Mouse (Mus musculus) lung, postnatal 14 days (tissue): ENCODE results near the gene Hdac5.

ENCODE experiments used
- DNase-seq: peaks from one replicate; pipeline ENCODE4 v3.0.0; 2021

Gene Hdac5

GRCm38 (mm10) chr11:102236022-102236421, 6.1 kb upstream of the Hdac5 start:
- no peak for DNase-seq

DNA sequence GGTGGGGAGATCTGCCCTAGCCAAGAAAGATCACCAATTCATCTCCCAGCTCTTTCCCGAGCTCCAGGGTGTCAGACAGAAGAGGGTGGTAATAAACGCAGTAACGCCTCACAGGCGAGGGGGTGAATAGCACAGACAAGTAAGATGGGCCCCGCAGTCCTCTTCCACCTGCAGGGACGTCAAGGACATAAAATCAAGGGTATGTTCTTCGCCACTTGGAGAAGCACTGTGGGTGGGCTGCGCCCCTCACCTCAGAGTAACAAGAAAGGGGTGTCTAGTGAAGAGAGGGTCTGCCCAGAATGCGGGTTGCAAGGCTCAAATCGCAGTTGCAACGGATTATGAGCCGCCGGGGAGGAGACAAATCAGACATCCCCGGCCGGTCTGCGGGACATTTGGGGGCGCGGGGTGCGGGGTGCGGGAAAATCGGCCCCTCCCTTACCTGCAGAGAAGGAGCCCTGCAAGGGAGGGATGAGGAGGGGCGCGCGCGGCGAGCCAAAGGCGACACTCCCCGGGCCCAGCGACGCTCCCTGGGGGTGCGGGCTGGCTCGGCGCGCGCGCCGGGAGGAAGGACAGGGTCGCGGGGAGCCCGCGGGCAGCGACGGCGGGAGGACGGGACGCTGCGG, 524 bp downstream of the Hdac5 start:
- no peak for DNase-seq

DNA sequence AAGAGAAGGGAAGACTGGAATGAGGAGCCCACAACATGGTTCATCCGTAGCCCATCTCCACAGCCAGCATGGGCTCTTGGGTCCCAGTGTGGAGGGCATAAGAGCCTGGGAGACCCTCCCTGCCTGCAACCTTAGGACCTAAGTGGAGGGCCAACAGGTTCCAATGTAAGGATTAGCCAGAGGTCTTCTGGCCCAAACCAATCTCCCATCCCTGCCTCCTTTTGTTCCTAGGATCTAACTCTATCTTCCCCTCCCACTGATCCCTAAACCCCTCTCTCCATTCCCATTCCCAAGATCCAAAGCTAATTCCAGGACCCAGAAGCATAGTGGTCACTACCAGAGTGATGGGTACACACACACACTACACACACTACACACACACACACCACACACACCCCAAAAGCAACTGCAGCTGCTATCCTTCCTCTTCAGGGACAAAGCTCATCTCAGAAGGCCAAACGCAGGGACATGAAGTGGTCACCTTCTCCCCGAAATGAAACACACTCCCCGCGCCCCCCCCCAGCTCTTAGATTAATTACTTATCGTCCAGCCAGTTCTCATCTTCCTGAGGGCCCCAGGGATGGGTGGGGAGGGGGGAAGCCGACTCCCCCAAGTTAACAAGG, 1.2 kb downstream of the Hdac5 start:
- no peak for DNase-seq

GRCm38 (mm10) chr11:102228191-102228545, 1.8 kb downstream of the Hdac5 start:
- DNase-seq = no peak

- DNase-seq = no peak
Measured at GRCm38 (mm10) chr11:102227270-102228190, 2.4 kb downstream of the Hdac5 start.

GRCm38 (mm10) chr11:102226067-102226978, 3.6 kb downstream of the Hdac5 start:
- no peak for DNase-seq

DNA sequence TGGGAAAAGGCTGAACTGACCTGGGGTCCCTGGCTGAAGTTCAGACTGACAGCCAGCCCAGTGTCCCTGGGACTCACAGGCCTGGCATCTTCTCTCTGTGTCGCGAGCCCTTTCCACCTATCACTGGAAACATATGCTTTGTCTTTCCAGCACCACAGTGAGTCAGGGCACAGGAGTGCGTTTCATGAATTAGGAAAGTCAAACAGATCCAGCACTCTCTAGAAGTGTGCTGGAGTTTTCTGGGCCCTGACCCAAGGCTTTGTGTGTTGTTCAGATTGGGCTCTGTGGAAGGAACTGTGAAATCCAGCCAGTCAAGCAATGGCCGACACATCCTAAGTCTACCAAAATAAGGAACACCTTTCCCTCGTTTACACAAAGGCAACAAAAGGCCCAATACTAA, 4.7 kb downstream of the Hdac5 start:
- no peak for DNase-seq

GRCm38 (mm10) chr11:102224686-102225085, 5.3 kb downstream of the Hdac5 start:
- DNase-seq = no peak

GRCm38 (mm10) chr11:102223166-102223565, 6.8 kb downstream of the Hdac5 start:
- no peak for DNase-seq

- no peak for DNase-seq
Measured at GRCm38 (mm10) chr11:102221954-102222351, 8.0 kb downstream of the Hdac5 start.

- no peak for DNase-seq
Measured at GRCm38 (mm10) chr11:102221243-102221953, 8.6 kb downstream of the Hdac5 start.

GRCm38 (mm10) chr11:102220451-102220850, 9.5 kb downstream of the Hdac5 start:
- DNase-seq = no peak

- DNase-seq = no peak
Measured at GRCm38 (mm10) chr11:102219994-102220346, 10.0 kb downstream of the Hdac5 start.

DNA sequence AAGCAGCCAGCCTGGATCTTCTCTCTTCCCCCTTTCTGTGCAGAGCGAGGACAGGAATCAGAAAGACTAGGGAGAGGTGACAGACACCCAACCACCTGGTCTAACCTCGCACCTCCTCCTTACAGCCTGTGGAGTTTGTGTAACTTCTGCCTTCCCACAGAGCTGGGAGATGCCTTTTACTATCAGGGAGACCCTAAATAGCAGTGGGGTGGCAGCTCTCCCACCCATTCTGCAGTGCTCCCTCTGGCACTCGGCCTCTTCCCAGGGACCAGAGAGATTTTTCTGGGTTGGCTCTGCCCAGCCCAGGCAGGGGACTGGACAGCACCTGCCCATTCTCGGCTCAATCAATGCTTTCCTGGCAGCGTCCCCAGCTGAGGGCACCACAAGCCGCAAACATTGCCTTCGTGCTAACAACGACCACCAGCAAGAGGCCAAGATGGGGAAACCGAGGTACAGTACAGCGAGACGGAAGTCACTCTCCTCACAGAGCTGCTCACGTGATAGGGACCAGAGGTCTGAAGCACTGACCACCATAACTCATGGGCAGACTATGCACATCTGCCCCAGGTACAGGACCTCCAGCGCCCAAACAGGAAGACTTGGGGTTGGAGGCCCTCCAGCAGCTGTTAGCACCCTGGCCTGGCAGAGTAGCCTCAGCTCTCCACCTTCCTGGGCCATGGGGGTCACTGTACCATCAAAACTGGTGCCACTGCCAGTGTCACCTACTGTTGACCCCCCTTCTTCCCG, 10.5 kb downstream of the Hdac5 start:
- DNase-seq = no peak

DNA sequence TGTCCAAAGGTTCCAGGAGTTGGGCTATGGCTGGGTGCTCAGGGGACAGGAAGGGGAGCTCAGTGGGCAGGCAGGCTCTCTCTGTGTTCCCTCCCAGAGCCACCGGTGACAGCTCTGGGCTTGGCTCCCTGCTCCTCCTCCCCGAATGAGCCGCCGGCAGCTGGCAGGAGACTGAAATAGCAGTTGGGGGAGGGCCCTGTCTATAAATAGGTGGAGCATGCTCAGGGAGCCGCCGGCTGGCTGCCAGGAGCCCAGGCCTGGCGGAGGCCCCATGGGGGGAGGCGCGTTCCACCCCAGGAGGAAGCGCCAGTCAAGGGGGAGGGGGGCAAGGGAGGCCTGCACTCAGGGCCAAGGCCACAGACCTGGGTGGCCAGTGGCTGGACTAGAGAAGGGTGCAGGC, 11.2 kb downstream of the Hdac5 start:
- peak; percentile 97 for DNase-seq

- no peak for DNase-seq
Measured at GRCm38 (mm10) chr11:102217876-102218430, 12.0 kb downstream of the Hdac5 start.

- no peak for DNase-seq
Measured at GRCm38 (mm10) chr11:102217396-102217795, 12.6 kb downstream of the Hdac5 start.

GRCm38 (mm10) chr11:102216886-102217240, 13.1 kb downstream of the Hdac5 start:
- no peak for DNase-seq

GRCm38 (mm10) chr11:102216056-102216885, 13.7 kb downstream of the Hdac5 start:
- peak; percentile 80 for DNase-seq

DNA sequence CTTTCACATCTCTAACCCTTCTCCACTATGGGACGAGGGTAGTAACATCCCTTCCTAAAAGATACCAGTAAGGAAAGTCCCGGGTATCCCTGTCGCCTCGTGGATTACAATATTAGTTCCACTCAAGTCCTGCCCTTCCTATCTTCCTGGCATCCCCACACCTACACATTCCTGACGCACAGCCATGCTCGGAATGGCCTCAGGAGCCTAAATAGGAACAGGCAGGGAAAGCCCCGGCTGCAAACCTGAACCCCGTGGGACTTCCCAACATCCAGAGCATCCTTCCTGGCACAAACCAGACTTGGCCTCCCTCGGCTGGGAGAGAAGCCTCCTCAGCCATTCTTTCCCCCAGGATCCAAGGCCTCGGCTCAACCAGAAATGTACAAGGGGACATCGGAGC, 14.5 kb downstream of the Hdac5 start:
- DNase-seq = no peak
